Mouse (Mus musculus): ENCODE results near the gene Rps11.
"Not testable (repeated sequence)": the region's sequence is repeated elsewhere in the genome, so short reads cannot be mapped to it uniquely, and the experiment has no call there.

The Rps11 gene

GRCm38 (mm10) chr7:45131850-45132249 lies 7.6 kb upstream of the Rps11 start:
- DNase-seq, result no peak

GRCm38 (mm10) chr7:45129776-45130512 lies 5.7 kb upstream of the Rps11 start:
- DNase-seq, result no peak

DNA sequence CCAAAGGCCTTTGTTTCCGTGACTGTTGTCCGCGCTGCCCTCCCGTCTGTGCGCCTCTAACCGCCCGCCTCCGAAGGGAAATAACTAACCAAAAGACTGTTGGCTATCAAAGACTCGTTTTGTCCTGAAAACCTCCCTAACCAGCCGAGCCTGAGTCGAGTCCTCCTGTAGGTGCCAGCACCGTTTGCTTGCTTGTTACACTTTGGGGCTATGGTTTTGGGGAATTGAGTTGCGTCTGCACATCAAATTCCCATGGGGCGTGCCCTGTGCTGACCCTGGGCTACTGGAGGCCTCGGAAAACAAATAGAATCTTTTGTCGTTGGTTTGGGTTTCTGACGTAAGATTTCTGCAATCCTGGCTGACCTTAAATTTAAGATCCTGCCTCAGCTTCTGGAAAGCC lies 5.1 kb upstream of the Rps11 start:
- no peak for DNase-seq

GRCm38 (mm10) chr7:45128624-45129246 lies 4.5 kb upstream of the Rps11 start, which contains the start of gene Rpl13a:
TSS of gene Rpl13a (minus strand) at chr7:45128761.
- peak; percentile 97 for DNase-seq

GRCm38 (mm10) chr7:45127700-45128224 lies 3.5 kb upstream of the Rps11 start:
- DNase-seq, result no peak

- no peak for DNase-seq
These were observed 2.8 kb upstream of the Rps11 start for GRCm38 (mm10) chr7:45126844-45127699.

- DNase-seq, result no peak
These were observed 2.1 kb upstream of the Rps11 start for GRCm38 (mm10) chr7:45126147-45126843.

GRCm38 (mm10) chr7:45125649-45126048 lies 1.4 kb upstream of the Rps11 start:
- not testable (repeated sequence) for DNase-seq

- DNase-seq, result no peak
These were observed 933 bp upstream of the Rps11 start for GRCm38 (mm10) chr7:45125144-45125600.

GRCm38 (mm10) chr7:45123186-45123570 lies 1.1 kb downstream of the Rps11 start:
- no peak for DNase-seq

DNA sequence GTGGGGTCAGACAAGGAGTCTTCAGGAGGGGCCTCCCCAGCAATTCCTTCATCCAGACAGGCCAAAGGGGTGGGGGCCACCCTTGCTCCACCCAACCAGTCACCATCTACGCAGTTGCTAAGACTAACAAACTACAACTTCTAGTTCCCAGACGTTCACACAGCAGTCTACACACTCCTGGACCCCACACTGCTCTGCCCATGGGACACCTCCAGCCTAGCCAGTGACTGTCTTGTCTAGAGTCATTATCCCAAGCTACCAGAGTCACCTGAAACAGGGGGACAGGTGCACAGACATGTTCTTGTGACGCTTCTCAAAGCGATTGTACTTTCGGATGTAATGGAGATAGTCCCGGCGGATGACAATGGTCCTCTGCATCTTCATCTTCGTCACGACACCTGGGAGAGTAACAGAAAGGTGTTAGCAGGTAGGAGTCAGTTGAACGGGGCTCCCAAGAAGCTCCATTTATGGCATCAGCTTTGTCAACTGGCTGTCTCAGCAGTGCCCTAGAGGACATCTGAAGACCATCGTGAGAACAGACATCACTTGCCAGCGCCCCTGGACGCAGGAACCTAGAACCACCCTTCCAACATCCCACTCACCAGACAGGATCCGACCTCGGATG lies 1.6 kb downstream of the Rps11 start:
- no peak for DNase-seq

GRCm38 (mm10) chr7:45121966-45122365 lies 2.3 kb downstream of the Rps11 start:
- no peak for DNase-seq

GRCm38 (mm10) chr7:45121404-45121803 lies 2.8 kb downstream of the Rps11 start:
- DNase-seq, result no peak

- DNase-seq, result no peak
These were observed 4.2 kb downstream of the Rps11 start for GRCm38 (mm10) chr7:45119780-45120709.

GRCm38 (mm10) chr7:45118336-45118735 lies 5.9 kb downstream of the Rps11 start:
- DNase-seq, result no peak

- DNase-seq, result no peak
These were observed 6.7 kb downstream of the Rps11 start for GRCm38 (mm10) chr7:45117566-45117965.

DNA sequence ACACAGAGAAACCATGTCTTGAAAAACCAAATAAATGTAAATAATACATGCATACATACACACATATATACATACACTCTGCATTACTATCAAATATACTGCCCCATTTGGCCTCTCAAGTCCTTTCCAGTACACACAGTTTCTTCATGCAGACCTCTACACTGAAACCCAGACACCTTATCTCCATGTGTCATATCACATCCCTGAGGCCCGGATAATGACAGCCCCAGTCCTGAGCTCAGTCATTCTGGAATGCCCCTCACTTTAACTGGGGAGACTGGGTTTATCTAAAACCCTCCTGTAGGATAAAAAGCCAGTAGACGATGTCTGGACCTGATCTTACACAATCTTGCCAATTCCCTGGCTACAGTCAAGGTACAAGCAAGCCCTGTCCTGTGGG lies 10.8 kb downstream of the Rps11 start:
- DNase-seq, result no peak

- no peak for DNase-seq
These were observed 11.7 kb downstream of the Rps11 start for GRCm38 (mm10) chr7:45112529-45112928.

DNA sequence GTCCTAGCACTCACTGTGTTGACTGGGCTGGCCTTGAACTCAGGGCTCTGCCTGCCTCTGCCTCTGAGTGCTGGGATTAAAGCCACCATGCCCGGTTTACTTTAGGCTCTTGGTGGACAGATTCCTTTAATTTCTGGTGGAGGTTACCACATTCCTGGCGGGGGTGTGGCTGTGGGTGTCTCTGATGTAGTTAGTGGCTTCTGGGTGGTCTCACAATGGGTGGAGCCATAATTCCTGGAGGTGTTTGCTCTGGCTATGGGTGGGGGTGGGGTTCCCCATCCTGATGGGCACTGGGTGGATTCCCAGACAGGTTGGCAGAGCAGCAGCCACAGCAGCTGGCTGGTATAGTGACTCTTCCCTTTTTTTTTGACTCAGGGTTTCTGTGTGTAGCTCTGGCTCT lies 12.3 kb downstream of the Rps11 start:
- DNase-seq, result no peak

GRCm38 (mm10) chr7:45110089-45110488 lies 14.2 kb downstream of the Rps11 start:
- DNase-seq, result not testable (repeated sequence)

DNA sequence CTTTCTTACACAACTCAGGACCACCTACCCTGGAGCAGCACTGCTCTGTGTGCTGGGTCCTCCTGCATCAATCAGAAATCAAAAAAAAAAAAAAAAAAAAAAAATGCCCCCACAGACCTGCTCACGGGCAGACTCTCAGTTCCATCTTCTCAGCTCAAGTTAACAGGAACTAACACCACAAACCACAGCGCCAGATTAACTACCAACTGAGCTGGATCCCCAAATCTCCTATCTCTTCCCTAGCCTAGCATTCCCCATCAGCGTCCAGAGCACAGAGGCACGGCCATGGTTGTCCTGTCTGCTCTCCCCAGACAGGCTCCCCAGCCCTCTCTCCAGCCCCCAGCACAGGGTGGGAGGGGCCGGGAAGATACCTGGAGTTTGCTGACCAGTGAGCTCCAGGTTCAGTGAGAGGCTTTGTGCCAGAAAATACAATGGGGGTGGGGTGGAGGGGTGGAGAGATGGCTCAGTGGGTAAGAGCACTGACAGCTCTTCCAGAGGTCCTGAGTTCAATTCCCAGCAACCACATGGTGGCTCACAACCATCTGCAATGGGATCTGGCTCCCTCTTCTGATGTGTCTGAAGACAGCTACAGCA lies 17.1 kb downstream of the Rps11 start:
- DNase-seq, result no peak

Data from right cerebral cortex, postnatal 14 days (tissue).